Mouse (Mus musculus): ENCODE data around the gene Parva. TPM values are rescaled to one million over a fixed set of nuclear protein-coding genes. Genes with fewer than 3 reads are reported as not detected.

Gene Parva
- total RNA-seq, 2 experiments from 2014 or later = 10.1 to 13.3 TPM

GRCm38 (mm10) chr7:112471316-112471715 lies 44.0 kb downstream of the Parva start:
- no peak for DNase-seq (ENCODE audit: low spot score)

GRCm38 (mm10) chr7:112472024-112472707 lies 44.9 kb downstream of the Parva start:
- no peak for DNase-seq (ENCODE audit: low spot score)

DNA sequence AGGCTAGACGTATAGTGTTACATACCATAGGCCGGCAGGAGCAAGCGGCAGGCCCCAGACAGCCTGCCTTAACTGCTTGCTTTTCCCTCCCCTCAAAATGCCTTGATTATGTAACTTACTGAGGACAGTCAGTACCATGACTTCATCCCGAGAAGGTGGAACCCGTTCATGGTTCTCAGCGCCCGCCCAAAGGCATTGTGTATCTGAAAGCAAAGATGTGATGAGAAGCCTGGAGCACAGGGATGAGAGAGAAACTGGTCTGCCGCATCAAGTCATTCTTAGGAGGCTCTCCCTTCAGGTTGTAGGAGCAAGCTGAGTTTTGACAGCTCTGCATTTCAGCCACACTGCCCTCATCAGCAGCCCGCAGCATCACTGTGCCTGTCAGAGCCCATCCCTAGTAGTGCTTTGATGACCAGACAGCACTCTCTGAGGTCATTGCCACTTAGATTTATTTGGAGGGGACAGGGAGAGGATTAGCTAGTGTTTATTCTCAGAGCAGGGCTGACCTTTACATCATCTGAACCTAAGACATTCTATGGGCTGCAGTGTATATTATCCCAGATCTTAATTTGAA lies 45.5 kb downstream of the Parva start:
- DNase-seq (ENCODE audit: low spot score) = no peak

GRCm38 (mm10) chr7:112473649-112474435 lies 46.5 kb downstream of the Parva start:
- DNase-seq (ENCODE audit: low spot score) = no peak

DNA sequence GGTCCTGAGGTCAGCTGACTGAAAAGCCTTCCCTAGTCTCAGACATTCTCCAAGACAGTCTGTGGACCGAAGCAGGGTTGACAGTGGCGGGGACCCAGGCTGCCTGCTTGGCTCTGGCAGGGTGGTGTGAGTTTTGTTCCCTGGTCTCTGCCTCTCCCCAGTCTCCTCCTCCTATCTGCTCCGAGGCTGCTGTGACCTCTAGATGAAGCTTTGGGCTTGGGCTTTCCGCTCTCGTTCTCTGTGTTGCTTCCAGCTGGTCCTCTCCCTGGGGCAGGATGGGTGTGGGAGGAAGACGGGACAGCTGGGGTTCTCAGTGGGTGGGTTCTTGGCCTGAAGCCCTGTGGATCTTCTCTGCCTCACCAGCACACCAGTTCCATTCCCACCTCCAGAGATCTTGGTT lies 51.8 kb downstream of the Parva start:
- peak; percentile 74 for DNase-seq (ENCODE audit: low spot score)

GRCm38 (mm10) chr7:112481031-112481430 lies 53.7 kb downstream of the Parva start:
- DNase-seq (ENCODE audit: low spot score) = no peak

GRCm38 (mm10) chr7:112482572-112482971 lies 55.3 kb downstream of the Parva start:
- no peak for DNase-seq (ENCODE audit: low spot score)

GRCm38 (mm10) chr7:112483382-112483781 lies 56.1 kb downstream of the Parva start:
- no peak for DNase-seq (ENCODE audit: low spot score)

- no peak for DNase-seq (ENCODE audit: low spot score)
Measured at GRCm38 (mm10) chr7:112490825-112491224, 63.5 kb downstream of the Parva start.

DNA sequence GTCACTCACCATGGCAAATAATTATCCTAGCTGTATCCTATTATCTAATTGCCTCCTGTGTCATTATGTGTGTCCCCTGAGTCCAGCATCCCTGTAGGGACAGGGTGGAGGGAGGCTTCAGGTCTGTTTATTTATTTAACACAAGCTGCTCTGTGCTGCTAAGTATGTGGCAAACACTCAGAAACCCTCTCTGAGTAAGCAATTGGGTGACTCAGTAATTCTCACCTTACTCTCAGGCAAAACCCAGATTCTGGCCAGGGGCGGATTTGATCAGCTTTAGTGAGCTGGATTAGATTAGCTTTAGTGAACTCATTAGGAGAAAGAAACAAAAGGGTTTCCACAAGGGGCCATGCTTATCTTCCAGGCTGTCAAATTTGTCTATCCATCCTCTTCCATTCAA lies 64.4 kb downstream of the Parva start:
- no peak for DNase-seq (ENCODE audit: low spot score)

GRCm38 (mm10) chr7:112495950-112496349 lies 68.6 kb downstream of the Parva start:
- DNase-seq (ENCODE audit: low spot score) = no peak

- no peak for DNase-seq (ENCODE audit: low spot score)
Measured at GRCm38 (mm10) chr7:112496921-112497320, 69.6 kb downstream of the Parva start.

- no peak for DNase-seq (ENCODE audit: low spot score)
Measured at GRCm38 (mm10) chr7:112498591-112499301, 71.4 kb downstream of the Parva start.

DNA sequence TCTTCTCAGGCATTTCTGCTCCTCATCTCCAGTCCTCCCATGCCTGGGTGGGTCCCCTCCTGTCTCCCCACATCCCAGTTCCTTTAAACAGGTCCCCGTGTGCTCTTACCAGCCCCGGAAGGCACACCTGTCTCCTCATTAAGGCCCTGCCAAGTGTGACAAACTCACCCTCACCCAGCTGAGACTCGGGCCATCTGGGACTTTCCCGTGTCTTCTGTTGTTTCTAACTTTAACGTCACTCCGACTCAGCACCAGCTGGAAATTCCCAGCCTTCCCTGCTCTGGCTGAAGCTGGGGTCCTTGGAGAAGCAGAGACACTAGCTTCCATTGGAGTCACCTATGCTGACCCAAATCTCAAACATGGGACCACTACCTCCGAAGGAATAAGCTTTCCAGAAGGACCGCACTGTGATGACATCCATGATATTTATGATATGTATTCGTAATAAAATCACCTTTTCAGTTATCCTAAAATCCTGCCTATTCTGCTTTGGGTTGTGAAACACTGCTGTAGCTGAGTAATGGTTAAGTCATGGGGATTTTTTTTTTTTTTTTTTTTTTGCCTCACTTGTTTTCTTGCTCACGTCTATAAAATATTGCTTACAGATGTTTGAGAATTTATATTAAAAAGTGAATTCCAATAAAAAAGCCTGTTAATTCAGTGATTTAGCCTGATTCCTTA lies 72.3 kb downstream of the Parva start:
- no peak for DNase-seq (ENCODE audit: low spot score)

DNA sequence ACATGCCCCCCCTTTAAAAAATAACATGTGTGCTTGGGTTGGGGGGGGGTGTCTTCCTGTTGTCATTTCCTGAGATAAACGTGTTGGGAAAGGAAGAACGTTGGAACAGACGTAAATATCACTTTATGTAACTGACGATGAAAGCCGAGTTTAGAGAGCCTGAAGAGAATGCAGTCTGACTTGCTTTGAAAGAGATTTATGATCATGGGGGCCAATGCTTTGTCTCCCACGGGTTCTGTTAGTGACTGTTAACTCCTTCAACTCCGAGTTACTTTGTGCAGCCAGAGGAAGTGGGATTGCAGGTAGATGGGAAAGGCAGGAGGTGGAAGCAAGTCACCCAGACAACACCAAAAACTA lies 72.8 kb downstream of the Parva start:
- DNase-seq (ENCODE audit: low spot score) = no peak

DNA sequence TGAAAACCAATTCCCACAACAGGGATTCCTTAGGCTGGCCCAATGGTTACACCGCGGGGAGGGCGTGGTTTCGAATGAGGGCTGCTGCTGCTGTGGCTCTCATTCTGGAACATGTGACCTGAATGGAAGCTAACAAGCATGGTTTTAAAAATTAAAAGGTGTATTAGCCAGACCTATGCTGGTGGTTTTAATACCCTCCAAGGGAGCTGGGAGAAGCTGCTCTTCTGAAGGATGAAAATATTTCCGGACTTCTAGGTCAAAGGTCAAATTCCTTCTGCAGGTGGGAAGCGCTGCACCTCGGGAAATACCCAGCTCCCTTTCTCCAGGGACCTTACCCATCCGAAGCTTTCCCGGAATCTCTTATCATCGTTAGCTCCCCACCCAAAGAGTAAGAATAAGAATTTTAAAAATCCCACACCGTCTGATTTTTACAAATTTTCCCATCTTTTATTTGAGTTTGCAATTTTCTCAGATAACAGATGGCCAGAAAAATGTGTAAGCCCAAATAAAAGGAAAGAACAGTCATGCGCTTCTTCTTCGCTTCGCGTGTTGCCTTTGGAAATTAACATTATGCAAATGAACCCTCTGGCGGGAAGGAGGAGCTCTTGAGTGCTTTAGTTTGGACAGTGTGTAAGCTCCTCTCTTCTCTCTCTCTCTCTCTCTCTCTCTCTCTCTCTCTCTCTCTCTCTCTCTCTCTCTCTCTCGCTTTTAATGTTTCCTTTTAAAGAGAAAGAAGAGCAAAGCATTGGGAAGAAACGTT lies 74.9 kb downstream of the Parva start:
- DNase-seq (ENCODE audit: low spot score) = no peak

GRCm38 (mm10) chr7:112502845-112503244 lies 75.5 kb downstream of the Parva start:
- no peak for DNase-seq (ENCODE audit: low spot score)

DNA sequence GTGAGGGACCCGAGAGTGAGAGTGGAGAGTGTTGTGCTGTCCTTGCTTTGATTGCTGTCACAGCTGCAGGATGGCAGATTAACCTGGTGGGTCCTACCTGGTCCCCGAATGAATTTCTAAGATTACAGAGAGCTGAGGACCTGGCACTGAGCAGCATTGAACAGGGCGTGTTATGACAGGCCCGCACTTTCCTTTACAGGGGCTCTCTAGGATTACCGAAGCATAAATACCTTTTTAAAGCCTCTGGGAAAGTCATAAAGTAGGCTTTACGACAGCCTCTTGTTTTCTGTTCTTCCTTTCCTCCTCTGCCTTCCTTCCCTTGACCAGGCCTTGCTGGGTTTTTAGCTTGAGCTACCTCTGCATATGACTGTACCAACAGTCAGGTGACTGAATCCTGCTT lies 76.1 kb downstream of the Parva start:
- DNase-seq (ENCODE audit: low spot score) = no peak

DNA sequence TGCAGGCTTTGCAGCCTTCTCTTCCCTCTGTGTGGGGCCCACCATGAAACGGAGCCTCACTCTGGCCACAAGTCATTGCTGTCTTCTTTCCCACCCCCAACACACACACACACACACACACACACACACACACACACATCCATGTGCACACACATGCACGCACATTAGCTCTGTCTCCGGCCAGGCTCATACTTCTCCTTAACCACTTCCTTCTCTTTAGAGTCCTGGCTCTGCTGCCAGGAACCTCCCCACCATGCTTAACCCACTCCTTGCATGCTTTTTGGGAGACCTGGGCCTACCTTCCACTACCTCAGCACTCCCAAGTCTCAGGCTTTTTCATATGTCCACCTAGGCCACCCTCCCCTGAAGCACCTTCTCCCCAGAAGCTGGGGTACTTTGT lies 76.6 kb downstream of the Parva start:
- no peak for DNase-seq (ENCODE audit: low spot score)

DNA sequence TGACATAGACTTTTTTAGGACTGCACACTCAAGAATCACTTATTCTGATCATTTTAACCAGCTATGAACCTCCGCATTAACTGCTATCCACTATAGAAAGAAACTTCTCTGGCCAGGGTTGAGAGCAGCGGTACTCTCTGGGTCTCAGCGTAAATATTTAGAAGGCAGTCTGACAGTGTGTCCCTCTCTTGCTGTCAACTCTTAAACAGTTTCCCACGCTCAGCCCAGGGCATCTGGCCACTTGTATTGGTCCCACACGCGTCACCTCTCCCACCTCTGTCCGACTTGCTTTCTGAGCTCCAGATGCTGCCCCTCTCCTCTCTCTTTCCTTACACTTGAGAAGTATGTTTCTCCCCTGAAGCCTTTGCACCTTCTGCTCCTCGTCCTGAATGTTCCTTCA lies 81.8 kb downstream of the Parva start:
- DNase-seq (ENCODE audit: low spot score) = no peak

All from gastrocnemius, adult 18-20 months (tissue).